Mouse (Mus musculus) lung, postnatal 25 days (tissue): ENCODE measurements around the gene Osbpl6.
"Not testable (repeated sequence)": the region's sequence is repeated elsewhere in the genome, so short reads cannot be mapped to it uniquely, and the experiment has no call there.

ENCODE experiments used
- DNase-seq: peaks from one replicate; pipeline ENCODE4 v3.0.0; 2022; ENCODE audit warnings: low spot score

Gene Osbpl6

DNA sequence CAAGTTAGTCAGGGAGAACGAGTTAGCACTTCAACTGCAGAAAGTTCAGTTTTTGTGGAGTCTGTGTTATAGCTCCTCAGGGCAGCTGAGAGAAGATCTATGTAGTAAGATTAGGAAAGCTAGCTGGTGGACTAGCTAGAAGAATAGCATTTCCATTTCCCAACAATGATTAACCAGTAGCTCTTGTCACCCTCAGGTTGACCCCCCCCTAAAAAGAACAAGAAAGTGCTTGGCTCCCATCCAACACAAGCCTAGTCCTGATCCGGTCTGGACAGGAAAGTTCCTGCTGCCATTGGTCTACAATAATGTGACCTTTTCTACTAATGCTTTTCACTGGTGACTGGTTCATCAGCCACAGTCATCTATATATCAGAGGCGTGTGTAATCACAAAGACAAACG lies 157.6 kb downstream of the Osbpl6 start:
- DNase-seq = no peak

DNA sequence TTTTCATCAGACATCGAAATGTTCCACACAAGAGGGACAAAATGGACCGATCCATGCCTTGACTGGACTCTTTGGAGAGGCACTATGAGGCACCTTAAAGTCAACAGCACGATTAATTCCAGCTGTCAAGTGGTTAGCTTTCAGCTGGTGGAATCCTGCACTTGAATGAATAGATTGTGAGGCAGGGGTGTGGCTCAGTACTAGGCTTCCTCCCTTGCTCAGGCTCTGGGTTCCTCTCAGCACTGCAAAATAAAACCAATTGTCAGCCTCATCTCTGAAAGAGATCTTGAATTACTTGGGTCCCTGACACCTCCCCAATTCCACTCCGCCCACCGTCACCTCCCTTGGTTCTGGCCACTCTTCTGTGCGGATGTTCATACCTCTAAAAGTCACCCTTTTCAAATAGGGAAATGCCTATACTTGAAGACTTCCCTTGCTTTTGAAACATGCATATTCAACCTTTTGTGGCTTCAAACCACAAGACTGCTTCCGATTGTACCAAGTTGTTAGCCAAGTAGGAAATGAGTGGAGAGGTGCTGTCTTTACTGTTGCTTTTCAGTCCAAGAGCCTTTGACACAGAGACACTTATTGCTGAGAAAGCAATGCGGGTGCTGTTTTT lies 160.7 kb downstream of the Osbpl6 start:
- DNase-seq = no peak

DNA sequence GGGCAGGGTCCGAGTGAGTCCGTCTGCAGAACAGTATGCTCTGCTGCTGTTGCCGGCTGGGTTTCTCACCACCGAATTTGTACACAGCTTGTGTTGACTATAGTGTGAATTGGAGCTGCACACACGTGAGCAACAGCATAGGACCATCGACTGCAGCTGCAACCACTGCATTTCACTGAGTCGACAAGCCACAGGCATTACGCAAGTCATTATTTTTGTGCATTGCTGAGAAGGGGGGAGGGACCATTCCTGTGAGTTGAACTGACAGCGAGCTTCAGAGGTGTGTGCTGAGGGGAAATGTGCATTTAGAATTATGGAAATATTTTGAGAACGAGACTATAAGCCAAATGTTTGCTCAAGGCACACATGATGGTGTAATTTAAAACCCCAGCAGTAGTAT lies 165.2 kb downstream of the Osbpl6 start:
- DNase-seq = no peak

DNA sequence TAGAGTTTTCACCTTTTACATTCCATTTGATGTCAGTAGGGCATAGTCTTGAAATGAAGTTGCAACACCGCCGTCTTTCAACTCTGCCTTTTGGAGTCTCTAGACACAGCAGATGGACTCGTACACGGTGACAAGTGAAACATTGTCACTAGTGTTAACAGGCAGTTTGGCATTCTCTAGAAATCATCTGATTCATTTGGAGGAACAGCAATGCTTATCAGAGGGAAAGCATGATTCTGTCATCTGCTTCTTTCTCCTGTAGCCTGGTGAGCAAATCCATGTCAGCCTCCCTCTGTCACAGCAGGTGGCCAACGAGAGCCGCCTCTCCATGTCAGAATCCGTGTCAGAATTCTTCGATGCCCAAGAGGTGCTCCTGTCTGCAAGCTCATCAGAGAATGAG lies 172.6 kb downstream of the Osbpl6 start:
- no peak for DNase-seq

DNA sequence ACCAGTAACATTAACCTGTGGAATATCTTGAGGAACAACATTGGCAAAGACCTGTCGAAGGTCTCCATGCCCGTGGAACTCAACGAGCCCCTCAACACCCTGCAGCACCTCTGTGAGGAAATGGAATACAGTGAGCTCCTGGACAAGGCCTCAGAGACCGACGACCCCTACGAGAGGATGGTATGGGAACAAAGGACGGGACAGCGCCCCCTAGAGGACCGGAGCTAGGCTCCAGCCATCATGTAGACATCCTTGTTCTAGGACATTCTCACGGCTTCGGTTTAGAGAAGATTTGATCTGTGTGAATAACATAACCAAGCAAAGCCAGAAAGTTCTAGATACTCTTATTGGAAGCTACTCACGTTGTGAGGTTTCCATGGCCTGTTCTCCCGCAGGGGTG lies 178.8 kb downstream of the Osbpl6 start:
- DNase-seq = no peak

DNA sequence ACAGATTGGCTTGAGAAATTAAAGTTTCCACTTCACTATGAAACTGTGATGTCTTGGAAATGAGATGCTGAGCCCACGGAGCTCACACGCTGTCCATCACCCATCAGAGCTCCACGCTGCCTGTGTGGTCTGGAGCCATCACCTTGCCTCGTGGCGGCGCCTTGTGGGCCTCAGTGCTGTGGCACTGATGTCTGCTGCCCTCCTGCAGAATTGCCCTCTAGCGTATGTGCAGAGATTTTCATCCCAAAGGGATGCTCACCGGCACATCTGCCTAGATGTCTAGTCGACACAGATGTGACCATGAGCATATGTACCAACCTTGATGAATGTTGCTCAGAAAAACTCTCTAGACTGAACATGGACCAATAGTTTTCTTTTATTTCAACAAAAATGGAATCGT lies 180.6 kb downstream of the Osbpl6 start:
- DNase-seq = no peak

DNA sequence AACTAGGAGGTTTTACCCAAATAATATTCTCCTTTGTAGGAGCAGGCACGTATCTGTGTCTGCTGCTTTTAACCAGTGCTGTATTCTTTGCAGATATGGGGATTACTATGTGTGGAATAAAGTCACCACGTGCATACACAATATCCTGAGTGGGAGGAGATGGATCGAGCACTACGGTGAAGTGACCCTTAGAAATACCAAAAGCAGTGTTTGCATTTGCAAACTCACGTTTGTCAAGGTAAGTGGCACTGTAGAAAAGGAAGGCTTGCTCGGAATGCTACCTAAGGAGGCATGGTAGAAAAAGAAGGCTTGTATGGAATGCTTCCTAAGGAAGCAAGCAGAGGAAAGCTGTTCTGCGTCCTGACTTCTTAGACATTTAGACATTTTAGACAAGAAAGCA lies 183.9 kb downstream of the Osbpl6 start:
- peak; percentile 56 for DNase-seq

DNA sequence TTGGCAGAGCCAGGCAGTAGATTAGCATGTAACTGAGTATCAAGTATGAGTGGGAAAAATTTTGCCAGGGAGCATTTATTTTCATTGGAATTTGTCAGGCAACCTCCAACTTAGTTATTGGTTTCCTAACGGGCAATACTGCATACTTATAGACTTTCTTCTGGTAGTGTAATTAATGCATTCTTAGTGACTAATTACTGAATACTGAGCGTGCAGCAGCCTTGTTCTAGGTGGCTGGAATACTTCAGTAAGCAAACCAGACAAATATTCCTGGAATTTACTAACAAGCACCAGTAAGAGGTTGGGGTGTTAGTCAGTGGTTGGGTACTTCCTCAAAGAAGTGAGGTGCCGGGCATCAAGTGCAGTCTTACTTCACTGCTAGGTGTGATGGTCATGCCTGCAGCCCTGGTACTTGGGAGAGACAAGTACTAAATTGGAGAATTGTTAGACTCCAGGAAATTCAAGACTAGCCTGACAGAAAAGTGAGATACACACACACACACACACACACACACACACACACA lies 186.2 kb downstream of the Osbpl6 start:
- DNase-seq = peak; percentile 66

DNA sequence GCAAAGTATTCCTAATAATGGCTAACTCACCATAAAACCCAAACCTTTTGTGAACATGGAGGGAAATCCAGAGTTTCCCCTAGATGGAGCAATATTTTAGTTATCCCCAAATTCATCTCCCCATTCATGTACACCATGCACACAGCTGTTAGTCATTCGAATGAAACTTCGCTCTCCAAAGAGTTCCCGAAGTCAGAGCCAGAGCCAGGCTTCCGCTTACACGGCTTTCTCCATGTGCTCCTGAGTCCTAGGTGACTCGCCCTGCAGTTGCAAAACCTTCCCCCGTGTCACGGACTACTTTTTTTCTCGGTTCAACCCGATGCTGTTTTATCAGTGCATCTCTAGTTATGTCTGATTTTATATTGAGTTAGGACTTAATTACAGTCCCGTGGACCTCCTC lies 191.2 kb downstream of the Osbpl6 start:
- DNase-seq = no peak

DNA sequence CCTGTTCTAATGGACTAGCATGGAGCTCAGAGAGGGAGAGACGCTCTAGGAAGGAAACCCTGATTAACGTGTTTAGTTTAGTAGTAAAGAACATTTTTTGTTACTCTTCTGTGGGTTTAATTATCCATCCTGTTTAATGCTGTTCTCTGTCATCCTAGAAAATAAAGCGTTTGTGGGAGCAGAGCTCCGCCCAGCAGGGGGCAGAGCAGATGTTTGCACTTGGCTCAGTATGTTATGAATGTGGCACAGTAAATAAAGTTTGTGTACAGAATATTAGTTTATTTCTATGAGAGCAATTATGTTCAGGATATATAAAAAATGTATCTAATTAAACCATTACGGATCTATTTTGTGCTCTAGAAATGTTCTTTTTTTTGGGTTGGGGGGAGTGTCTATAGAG lies 192.9 kb downstream of the Osbpl6 start:
- DNase-seq = peak; percentile 5

DNA sequence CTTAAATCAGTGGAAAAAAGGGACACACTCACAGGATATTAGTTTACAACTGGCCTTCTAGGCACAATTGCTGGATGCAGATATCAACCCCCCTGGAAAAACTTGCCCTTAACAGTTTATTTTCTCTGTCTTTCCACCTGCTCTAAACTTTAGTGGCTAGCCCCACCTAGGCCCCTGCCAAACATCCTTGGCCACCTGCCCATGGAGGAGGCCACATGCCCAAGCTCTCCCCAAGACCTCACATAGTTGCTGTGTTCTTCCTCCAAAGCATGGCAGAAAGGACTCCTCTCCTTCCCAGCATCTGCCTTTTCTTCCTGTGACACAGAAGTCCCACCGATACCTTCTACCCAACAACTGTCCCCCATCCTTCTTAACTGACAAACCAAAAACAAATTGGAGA lies 195.9 kb downstream of the Osbpl6 start:
- no peak for DNase-seq

DNA sequence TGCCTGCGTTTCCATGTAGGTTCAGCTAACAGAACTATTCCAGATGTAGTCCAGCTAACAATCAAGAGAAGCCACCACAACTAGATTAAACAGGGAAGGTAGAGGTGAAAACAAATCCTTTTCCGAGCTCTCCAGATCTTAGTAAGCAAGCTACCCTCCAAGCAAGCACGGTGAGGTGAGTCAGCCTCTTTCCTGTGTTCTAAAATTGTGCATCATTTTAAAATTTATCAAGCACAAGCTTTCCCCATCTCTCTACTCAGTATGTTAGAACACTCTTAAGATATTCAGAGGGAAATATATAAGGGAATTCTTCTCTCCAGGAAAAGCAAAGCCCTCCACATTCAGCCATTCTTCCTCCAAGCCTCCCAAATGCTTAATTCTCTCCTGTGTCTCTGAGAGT lies 200.4 kb downstream of the Osbpl6 start:
- no peak for DNase-seq

DNA sequence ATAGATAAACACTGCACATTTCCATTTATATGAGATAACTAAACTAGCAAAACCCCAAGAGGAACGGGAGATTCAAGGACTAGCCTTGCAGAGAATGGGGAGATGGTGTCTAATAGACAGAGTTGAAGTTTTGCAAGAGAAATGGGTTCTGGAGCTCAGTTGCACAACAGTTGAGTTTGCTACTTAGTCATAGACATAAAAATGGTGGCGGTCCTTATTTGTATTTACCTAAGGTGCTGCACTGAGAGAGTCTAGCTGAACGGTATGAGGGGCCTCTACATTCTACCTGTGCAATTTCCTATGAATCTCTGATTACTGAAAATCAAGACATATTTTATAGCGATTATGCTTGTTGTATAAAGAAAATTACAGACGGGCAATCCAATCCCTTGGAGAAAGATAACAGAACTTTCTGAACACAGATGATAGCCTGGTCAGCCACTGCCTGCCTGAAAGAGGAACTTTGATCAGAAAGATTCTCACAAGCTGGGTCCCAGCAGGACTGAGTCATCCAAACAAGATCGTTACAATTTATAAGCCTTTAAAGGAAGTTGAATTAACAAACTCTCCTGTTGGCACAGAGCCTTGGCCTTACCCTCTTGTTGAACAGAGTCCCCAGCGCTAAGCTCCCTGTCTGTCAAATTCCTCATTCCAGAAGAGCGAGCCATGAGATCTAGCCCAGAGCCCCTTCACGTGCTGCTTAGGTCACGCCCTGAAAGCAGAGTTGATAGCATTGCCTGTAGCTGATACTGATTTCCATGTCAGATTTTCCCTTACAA lies 204.2 kb downstream of the Osbpl6 start:
- peak; percentile 12 for DNase-seq

DNA sequence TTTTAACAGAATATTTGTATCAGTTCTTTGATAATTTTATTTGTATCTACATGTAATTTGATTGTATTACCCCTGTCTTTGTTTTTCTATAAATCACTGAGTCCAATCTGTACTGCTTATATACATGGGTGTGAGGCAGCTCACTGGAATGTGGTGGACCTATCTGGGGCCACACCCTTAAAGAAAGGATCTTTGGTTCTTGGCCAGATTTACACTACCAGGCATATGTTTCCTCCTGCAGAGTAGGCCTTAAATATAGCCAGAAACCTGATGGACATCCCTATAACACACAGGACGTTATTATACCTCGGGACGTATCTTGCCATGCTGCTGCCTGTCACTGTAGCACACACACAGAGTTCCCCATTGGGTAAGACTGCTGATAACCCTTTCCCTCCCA lies 205.7 kb downstream of the Osbpl6 start:
- no peak for DNase-seq

DNA sequence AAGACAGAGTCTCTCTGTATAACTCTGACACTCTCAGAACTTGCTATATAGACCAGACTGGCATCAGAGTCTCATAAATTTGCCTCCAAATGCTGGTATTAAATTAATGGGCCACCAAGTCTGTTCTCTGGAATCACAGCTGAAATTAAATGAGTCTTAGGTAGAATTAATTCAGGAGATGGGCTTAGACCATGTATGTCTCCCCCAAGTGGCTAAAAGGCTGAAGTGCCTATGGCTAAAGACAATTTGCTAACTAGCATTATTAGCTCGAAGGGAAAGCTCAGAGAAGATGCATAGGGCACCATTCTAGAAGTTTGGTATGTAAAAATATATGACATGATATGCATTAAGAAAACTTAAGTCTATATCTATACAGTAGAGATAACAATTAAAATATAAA lies 211.8 kb downstream of the Osbpl6 start:
- DNase-seq = peak; percentile 37

DNA sequence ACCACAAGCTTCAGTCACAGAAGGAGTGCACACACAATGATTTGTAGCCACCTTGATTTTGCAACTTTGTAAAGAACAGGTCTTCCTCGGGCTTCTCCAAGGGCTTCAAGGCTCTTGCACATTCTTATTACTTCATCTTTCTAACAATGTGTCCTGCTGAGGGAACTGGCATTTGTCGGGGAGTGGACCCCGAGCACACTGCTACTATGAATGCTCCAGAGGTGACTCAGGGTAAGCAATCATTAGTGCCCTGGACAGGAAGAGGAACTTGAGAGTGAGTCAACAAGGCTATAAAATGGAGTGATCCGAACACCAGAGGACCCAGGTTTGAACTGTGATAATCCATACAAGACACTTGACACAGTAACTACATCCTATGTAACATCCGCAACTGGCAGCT lies 213.9 kb downstream of the Osbpl6 start:
- no peak for DNase-seq

DNA sequence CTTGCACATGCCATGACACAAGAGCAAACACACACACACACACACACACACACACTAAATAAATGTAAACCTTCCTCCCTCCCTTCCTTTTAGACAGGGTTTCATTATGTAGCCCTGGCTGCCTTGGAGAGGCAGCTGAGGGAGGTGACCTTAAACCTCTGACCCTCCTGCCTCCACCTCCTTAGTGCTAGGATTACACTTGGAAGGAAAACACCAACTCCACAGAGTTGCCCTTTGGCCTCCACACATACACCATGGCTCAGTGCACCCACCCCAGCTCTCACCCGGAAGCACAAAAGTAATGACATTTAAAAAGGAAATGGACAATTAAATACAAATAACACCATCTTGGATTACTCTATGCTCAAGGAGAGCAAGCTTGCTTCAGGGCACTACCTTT lies 215.4 kb downstream of the Osbpl6 start:
- DNase-seq = no peak

DNA sequence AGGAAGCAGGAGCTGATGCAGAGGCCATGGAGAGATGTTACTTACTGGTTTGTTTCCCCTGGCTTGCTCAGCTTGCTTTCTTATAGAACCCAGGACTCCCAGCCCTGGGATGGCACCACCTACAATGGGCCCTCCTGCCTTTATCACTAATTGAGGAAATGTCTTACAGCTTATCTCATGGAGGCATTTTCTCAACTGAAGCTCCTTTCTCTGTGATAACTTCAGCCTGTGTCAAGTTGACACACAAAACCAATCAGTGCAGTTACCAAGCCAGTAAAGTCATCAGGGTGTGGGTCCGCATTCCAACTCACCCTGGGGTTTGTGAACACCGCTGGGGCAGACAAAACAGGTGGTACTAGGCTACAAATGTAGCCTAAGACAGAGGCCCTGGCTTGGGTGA lies 216.0 kb downstream of the Osbpl6 start:
- not testable (repeated sequence) for DNase-seq

DNA sequence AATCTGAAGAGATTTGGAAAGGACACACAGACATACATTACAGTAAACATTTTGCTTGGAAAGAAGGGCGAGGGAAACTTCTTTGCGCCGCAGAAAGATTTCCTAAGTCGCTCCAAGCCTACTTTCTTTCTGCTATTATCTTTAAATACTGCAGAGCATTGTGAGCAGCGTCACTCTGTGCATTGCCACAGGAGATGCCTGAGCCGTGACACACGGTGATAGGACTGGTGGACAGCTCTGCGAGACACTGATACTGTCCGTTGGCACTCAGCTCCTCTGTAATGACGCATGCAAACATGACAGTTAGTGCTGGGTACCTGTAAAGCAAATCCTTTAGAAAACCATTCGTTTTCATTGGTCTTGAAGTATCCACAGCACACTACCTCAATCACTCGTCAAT lies 224.0 kb downstream of the Osbpl6 start:
- no peak for DNase-seq

DNA sequence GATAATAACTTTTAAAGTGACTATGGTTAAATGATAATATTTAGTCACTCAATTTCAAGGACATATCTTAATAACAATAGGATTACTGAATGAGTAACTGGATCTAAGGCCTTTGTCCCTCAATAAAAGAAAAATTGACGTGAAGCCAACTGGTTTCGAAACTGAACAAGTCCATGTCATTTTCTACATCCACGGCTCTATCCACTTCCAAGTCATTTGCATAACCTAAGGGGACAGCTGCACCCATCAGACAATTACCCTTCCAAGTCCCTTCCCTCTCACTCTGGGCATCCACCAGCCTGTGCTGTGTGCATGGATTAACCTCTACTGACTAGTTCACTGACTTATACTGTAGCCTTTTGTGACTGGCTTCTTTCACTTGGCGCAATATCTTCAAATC lies 225.3 kb downstream of the Osbpl6 start:
- no peak for DNase-seq

DNA sequence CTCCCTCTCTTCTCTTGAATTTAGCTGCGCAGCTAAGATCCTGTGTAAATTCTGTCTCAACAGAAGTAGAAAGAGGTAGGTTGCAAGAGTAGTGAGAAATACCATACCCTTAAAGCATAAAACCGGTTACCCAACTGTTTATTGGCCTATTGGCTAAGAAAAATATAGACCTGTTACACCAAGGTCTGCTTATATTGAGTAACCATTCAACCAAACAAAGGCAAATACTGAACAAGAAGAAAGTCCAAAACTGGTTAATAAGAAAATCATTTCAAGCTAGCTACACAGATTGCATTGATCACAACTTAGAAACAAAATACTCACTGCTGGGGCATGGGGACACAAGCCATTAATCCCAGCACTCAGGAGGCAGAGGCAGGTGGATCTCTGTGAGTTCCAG lies 233.3 kb downstream of the Osbpl6 start:
- DNase-seq = no peak

DNA sequence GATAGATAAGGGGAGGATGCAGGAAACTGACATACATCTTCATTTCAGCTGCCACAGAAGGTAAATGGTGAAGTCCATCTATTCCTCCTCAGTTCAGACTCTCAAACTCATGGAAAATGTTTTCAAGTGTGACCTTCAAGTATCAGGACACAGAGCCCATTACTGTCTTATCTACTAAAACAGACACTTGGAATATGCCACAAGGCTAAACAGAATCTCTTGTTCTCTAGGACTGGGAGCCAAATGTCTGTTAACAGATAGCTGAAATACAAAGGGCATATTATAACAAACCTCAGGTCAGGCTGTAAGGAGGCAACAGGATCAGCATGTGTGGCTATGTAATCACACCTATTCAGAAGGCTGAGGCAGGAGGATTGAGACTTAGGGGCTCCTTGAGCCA lies 237.5 kb downstream of the Osbpl6 start:
- no peak for DNase-seq

DNA sequence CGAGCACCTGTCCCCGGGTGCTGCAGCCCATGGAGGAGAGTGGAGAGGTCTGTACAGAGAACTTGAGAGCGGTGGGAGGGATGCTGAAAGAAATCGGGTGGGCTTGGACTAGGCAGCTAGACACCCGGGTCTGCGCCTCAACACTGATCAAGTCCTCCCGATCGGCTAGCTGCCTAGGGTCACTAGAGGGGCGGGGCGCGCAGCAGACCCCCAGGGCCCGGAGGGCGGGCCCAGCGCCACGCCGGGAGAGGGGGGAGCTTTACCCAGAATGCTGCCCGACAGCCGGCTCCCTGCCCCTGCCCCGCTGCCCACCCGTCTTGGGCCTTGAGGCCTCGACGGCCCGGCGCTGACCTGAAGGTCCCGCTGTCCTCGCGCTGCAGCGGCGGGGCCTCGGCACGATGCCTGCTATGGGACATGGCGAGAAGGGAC lies 241.1 kb downstream of the Osbpl6 start:
- DNase-seq = no peak
